Mouse (Mus musculus): ENCODE measurements at regions not wholly inside any gene's neighbourhood (a gene's known extent, or its start where the extent isn't known, plus 50 kb on each side); places are given as distances from the start of the nearest gene placed in this dataset.

- no peak for DNase-seq (ENCODE audit: low spot score)
Observed at GRCm38 (mm10) chr10:24357636-24358035, 134.3 kb downstream of the Moxd1 start.

GRCm38 (mm10) chr10:24361424-24361823 is 138.1 kb downstream of the Moxd1 start:
- DNase-seq (ENCODE audit: low spot score) = no peak

DNA sequence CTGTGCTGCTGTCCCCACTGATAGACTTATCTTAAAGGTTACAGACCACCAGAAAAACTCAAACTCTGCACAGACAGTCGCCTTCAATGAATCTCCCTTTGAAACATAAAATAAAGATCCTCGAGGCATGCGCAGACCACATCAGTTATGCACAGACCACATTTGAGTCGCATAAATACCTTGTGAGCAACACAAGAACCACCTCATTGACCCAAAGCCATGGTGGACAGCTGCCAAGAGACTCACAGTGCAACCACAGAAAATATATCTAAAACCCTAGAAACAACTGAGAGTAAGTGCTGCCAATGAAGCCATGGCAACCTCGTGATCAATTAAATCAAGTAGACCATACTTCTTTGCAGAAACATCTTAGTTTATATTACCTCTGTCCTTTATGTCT is 142.1 kb downstream of the Moxd1 start:
- DNase-seq (ENCODE audit: low spot score) = no peak

DNA sequence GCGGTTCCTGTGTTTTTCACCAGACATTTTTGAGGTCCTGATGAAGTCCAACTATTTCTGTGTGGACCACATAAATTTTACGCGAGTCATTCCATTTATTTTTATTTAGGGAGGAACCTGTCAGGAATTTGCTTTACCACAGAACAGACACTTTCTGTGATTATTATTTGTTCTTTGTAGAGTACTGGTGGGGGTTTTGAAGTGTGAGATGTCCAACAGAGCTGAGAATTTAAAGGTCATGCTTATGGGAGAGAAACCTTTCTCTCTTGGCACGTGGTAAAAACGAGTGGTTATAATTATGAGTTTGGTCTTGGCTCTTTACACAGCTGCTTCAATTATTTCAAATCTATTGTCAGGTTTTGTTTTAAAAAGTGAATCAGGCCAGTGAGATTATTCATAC is 143.7 kb downstream of the Moxd1 start:
- DNase-seq (ENCODE audit: low spot score) = no peak

DNA sequence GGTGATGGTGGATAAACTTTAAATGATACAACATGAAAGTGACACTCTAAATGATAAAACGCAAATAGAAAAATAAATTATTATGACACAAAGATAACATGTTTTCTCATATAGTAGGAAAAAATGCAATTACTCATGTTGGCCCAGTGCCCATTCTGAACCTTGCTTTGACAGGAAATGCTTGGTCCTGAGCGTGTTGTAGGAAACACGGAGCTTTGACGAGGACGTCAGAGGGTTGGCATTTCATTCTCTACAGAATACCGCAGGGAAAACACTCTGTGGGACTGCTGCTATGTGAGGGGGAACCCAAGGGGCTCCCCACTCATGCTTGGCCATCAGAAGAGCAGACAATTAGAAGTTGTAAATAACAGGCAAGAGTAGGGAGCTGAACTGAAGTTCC is 150.6 kb downstream of the Moxd1 start:
- DNase-seq (ENCODE audit: low spot score) = no peak

- DNase-seq (ENCODE audit: low spot score) = peak; percentile 38
Observed at GRCm38 (mm10) chr10:24379291-24379690, 156.0 kb downstream of the Moxd1 start.

DNA sequence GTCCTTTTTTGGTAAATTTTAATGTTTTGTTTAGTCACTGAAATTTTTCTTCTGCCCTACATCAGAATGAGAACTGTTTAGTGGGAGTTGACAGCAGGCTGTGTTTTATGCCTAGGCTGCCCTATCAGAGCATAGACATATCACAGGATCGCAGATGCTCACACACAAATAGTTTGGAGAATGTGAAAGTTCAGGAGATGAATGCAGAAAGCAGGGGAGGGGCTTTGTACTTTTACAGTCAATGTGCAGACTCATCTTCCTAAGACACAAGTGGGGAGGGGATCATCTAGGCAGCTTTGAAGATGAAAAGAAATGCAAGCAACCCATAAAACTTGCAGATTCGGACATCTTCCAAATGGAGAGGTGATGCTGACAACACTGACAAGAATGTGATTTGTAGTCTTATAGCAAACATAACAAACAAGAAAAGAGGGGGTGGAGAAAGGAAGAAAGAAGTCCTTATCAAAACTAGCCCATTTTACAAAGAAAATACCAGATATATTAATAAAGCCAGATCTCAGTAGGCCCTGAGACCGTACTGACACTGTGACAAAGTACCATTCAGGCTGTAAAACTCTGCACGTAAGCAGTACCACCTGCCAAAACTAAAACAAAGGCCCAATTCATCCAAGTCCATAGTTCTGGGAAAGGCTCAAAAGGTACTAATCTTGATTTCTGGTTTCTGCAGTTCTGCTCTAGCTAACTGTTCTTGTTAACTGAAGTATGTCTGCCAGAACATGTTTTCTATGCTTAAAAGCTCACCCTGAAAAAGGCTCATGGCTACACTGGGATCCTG is 157.4 kb downstream of the Moxd1 start:
- no peak for DNase-seq (ENCODE audit: low spot score)

DNA sequence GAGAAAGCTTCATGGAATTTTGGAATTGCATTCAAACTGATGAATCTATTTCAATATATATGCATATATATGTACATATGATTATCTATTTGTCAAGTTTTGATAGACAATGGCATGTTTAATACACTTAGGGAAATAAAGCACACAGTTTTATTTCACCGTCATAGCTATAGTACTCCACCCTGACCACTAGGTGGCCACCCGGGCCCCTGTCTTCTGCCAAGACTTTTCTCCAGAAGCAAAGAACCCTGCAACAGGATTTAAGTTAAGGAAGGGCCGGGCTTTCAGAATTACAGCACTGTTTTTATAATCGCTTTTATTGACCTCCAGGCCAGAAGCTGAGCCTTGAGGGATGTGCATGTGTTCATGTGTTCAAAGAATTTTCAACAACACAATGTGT is 158.6 kb downstream of the Moxd1 start:
- DNase-seq (ENCODE audit: low spot score) = no peak

- no peak for DNase-seq (ENCODE audit: low spot score)
Observed at GRCm38 (mm10) chr10:24384061-24384460, 160.7 kb downstream of the Moxd1 start.

DNA sequence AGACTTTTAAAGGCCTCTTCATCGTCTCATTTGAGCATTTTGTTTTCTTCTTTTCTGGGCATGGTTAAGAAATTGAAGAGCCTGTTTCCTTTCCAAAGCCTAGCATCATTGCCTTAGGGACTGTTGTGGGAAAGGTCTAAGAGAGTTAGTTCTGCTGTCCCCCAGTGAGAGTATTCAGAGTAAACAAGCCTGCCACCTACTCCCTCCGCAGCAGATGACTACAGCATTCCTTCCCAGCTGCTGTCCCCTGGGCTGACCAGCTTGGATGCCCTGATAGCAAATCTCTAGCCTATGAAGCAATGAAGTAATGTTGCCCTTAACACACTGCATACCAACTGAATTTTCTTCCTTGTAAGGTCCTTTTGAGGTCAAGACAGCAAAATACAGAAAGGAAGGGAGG is 164.9 kb downstream of the Moxd1 start:
- DNase-seq (ENCODE audit: low spot score) = no peak

GRCm38 (mm10) chr10:24391039-24391438 is 167.7 kb downstream of the Moxd1 start:
- DNase-seq (ENCODE audit: low spot score) = no peak

DNA sequence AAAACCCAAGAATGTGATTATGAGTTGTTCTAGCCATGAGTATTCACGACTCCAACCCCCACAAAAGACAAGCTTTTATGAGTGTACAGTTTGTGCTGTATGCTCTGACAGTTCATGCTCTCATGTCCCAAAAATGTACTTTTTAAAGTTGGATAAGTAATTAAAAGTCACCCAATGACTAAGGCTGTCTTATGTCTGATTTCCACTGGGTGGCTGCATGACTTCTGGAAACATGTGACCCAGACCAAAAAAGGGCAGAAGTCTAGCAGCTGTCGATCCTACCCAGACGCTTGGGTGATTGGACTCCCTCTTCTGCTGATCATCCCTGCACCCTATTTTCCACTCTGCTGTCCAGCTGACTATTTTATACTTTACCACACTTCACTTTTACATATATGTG is 168.7 kb downstream of the Moxd1 start:
- DNase-seq (ENCODE audit: low spot score) = no peak

DNA sequence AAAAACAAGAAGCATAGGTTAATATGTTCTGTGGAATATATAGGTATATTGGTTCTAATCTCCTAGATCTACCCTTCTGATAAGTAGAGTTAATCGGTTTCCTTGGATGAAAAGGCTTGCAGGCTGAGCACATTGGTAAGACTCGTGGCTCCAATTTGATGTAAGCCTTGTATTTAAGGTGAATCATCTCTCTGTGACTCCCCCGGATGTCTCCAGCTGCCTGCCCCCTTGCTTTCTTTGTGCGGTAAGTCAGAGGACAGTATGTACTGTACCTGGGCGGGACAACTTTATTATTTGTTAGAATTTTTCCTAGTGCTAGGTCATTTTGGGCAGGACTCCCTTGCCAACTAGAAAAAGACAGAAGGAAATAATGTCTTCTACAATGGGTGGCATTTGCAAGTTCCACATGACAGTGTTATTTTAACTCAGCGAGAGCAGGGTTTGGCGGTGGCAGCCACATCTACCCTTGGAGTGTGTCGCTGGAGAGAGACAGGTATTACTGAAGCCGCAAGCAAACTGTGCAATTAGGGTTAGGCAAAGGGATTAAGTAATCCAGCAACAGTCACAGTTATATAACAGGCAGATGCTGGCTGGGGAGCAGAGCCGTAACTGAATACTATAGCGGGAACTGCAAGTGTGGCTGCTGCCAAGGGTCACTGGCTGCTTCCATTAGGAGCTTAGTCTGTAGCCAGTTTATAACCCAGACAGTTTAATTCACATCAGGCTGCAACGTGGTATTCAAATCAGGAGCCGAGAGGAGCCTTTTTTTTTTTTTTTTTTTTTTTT is 172.9 kb downstream of the Moxd1 start:
- no peak for DNase-seq (ENCODE audit: low spot score)

DNA sequence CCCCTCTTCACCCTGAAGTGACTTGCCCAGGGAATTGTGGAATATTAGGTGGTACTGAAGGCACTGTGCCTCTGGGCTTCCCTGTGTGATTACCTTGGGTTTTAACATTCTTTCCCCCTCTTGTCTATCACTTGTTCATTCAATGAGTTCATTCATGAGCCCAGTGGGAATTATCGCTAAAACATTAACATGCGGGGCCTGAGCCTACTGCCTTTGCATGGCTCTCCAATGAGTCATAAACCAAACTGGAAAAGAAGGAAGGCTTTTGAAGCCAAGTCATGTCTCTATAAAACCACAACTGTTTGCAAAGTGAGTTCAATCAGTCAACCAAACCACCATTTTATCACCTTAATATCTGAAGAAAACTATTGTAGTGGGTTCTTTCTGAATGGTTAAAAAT is 173.8 kb downstream of the Moxd1 start:
- no peak for DNase-seq (ENCODE audit: low spot score)

DNA sequence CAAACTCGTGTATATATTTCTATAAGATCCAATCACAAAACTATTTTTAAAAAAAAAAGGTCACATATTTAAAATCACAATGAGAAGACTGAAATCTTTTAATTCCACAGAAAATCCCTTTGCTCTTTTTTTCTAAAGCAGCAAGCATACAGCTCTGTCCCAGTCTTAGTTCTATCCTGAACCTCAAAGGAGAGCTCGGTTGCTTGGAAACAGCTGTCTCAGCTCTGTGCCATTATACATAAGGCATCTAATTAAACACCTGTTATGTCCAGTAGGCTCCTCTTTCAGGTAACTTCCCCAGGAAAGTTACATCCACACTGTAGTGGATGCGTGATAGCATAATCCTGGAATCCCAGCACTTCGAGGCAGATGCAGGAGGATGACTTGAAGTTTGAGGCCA is 181.5 kb downstream of the Moxd1 start:
- DNase-seq (ENCODE audit: low spot score) = no peak

GRCm38 (mm10) chr10:24406953-24407352 is 183.6 kb downstream of the Moxd1 start:
- no peak for DNase-seq (ENCODE audit: low spot score)

DNA sequence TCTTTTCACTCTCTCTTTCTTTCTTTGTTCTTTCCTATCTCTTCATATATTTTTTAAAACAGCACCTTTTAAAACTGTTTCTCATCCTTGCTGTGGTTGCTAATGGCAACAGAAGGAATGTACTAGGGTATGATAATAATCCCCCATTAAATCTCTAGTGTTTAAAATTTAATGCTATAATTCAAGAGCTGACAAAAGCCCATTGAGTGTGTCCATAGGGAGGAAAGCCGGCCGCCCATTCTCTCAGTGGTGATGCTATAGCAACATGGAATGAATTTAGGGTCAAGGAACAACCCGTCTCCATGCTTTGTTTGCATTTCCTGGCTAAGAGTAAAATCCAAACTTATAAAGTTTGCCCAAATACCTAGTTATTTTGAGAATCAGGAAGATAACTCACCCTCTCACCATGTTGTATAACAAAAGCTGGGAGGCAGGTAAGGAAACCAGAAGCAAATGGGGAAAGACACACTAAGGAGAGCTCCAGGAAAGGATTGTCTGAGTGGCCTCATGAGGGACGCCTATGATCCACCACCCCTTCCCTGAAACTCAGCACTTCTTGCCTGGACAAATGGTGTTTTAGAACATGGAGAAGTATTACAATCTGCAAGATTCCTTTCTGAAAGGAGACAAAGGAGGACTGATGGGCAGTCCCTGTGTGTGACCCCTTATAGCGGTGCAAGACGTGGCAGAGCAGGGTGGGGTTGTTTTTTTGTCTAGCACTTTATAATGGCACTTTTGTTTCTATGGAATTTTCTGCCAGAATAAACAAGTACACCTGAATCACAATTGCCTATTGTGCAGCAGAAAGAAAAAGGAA is 184.3 kb downstream of the Moxd1 start:
- DNase-seq (ENCODE audit: low spot score) = no peak

DNA sequence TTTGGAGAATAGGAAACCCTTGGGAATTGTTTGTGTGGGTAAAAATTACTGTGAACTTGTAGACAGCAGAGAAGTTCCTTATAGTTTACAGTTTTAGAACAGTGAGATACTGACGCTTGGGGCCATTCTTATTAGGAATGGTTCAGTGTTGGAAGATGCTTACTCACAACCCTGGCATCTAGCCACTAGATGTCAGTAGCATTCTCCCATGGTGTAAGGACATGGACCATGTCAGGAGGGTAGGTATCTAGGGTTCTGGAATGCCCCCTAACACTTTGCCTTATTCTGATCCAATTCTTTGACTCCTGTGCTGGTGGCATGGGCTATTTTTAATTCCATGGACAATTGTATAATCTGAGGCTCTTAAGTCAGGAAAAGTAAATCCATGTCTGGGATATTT is 185.3 kb upstream of the Ccn2 start:
- DNase-seq (ENCODE audit: low spot score) = no peak

DNA sequence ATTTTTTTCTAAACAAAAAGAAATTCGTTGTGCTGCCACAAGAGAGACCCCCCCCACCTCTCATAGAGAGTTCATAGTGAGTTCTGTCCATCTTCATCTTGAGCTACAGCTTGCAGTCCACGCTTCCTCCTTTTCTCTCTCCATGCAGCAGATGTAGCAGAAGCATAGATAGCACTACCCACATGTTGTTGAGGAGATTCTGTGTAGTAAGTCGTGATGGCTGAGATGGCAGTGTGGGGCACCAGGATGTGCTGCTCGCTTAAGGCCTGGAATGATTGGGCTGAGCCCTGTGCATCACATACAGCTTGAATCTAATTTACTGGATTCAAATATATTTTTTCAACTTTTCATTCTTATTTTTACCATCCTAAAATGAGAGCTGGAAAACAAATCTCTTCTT is 184.4 kb upstream of the Ccn2 start:
- DNase-seq (ENCODE audit: low spot score) = no peak

GRCm38 (mm10) chr10:24422498-24423160 is 172.6 kb upstream of the Ccn2 start:
- no peak for DNase-seq (ENCODE audit: low spot score)

- no peak for DNase-seq (ENCODE audit: low spot score)
Observed at GRCm38 (mm10) chr10:24433737-24434367, 161.4 kb upstream of the Ccn2 start.

- no peak for DNase-seq (ENCODE audit: low spot score)
Observed at GRCm38 (mm10) chr10:24437177-24437576, 158.1 kb upstream of the Ccn2 start.

Data from ovary, adult 18-20 months (tissue).